Mouse (Mus musculus) MEL (cell line): ENCODE data around the gene Tbx15.

Experiments
- CTCF ChIP-seq, 3 experiments: IDR thresholded peaks in 2 of 3; conservative IDR thresholded peaks in 1 of 3; 2 replicates each; pipeline ENCODE4 v1.5.1; 2011 to 2012; ENCODE audit warnings: low read length in 3 of 3, low read depth in 2 of 3, mild to moderate bottlenecking in 2 of 3, improper control_type of control experiment in 1 of 3, inconsistent platforms in 1 of 3, mixed read lengths in 1 of 3, moderate library complexity in 1 of 3; ENCODE audit not compliant: control insufficient read depth in 1 of 3, insufficient read depth in 1 of 3, poor library complexity in 1 of 3, severe bottlenecking in 1 of 3
- E2F4 ChIP-seq: IDR thresholded peaks from 2 replicates; pipeline ENCODE4 v1.6.1; 2011; ENCODE audit warnings: low read depth, low read length, improper control_type of control experiment, borderline replicate concordance
- ETS1 ChIP-seq: IDR thresholded peaks from 2 replicates; pipeline ENCODE4 v1.6.1; 2012; ENCODE audit warnings: low read depth, mild to moderate bottlenecking, inconsistent platforms, low read length, improper control_type of control experiment, moderate library complexity
- GATA1 ChIP-seq: IDR thresholded peaks from 2 replicates; pipeline ENCODE4 v1.6.1; 2011; ENCODE audit warnings: low read depth, low read length, improper control_type of control experiment
- MAZ ChIP-seq: IDR thresholded peaks from 2 replicates; pipeline ENCODE4 v1.6.1; 2012; ENCODE audit warnings: low read depth, mild to moderate bottlenecking, inconsistent platforms, low read length, improper control_type of control experiment
- MEF2A ChIP-seq: IDR thresholded peaks from 2 replicates; pipeline ENCODE4 v1.6.1; 2014; ENCODE audit warnings: low read depth, mild to moderate bottlenecking, inconsistent platforms, low read length, improper control_type of control experiment; ENCODE audit not compliant: poor library complexity, insufficient replicate concordance, severe bottlenecking; ENCODE audit errors: extremely low read depth
- POLR2A ChIP-seq, 2 experiments: IDR thresholded peaks; 2 replicates each; pipeline ENCODE4 v1.6.1; 2011 to 2012; ENCODE audit warnings: low read length in 2 of 2, mild to moderate bottlenecking in 2 of 2, control low read depth in 1 of 2, improper control_type of control experiment in 1 of 2, low read depth in 1 of 2, moderate library complexity in 1 of 2; ENCODE audit not compliant: control insufficient read depth in 1 of 2, insufficient read depth in 1 of 2, poor library complexity in 1 of 2
- RAD21 ChIP-seq: IDR thresholded peaks from 2 replicates; pipeline ENCODE4 v1.6.1; 2011; ENCODE audit warnings: mild to moderate bottlenecking, low read depth, low read length, improper control_type of control experiment

- no peak for TF ChIP-seq GATA1
- no peak for TF ChIP-seq POLR2A (IDR thresholded peaks at IDR 0.05; ENCODE audit: control insufficient read depth in 1 of 2, insufficient read depth in 1 of 2, low read depth in 1 of 2, low read length in 2 of 2, poor library complexity in 1 of 2)
- no peak for TF ChIP-seq CTCF (IDR thresholded peaks at IDR 0.05 in 2 of 3, conservative IDR thresholded peaks at IDR 0.05 in 1 of 3; ENCODE audit: control insufficient read depth in 1 of 3, insufficient read depth in 1 of 3, low read depth in 2 of 3, low read length in 3 of 3, poor library complexity in 1 of 3, severe bottlenecking in 1 of 3)
- peak; percentile 82 for TF ChIP-seq ETS1
- TF ChIP-seq MEF2A, result no peak
- TF ChIP-seq E2F4, result no peak
- no peak for TF ChIP-seq RAD21
- no peak for TF ChIP-seq MAZ
These were observed 23.3 kb downstream of the Tbx15 start for GRCm38 (mm10) chr3:99263471-99263903.
